Mouse (Mus musculus): ENCODE measurements around the gene Anxa5. TPM values are rescaled to one million over a fixed set of nuclear protein-coding genes. Genes with fewer than 3 reads are reported as not detected.
A peak's percentile ranks its signal among the peaks of the same experiment; 100 is the strongest.

Gene Anxa5
- total RNA-seq, 2 experiments from 2014 or later = 136 to 138 TPM

GRCm38 (mm10) chr3:36455566-36455965 lies 20.1 kb downstream of the Anxa5 start:
- DNase-seq (ENCODE audit: low spot score) = no peak
- intact Hi-C loops (cut with DNase I) = loop anchor here (2.0 kb wide), 1 partner anchor 15 kb away; no protein-coding TSS in a partner anchor

GRCm38 (mm10) chr3:36455124-36455523 lies 20.6 kb downstream of the Anxa5 start:
- DNase-seq (ENCODE audit: low spot score) = no peak
- intact Hi-C loops (cut with DNase I) = loop anchor here (2.0 kb wide), 1 partner anchor 16 kb away; no protein-coding TSS in a partner anchor

- DNase-seq (ENCODE audit: low spot score) = no peak
Measured at GRCm38 (mm10) chr3:36452502-36452901, 23.2 kb downstream of the Anxa5 start.

GRCm38 (mm10) chr3:36449292-36450165 lies 26.2 kb downstream of the Anxa5 start:
- intact Hi-C loops (cut with DNase I) = no loop called here
- peak; percentile 23 for DNase-seq (ENCODE audit: low spot score)

More at GRCm38 (mm10) chr3:36452502-36452901, 23.2 kb downstream of the Anxa5 start:
- intact Hi-C loops (cut with DNase I) = no loop called here

GRCm38 (mm10) chr3:36446918-36447317 lies 28.8 kb downstream of the Anxa5 start:
- DNase-seq (ENCODE audit: low spot score) = no peak
- intact Hi-C loops (cut with DNase I) = no loop called here

GRCm38 (mm10) chr3:36446506-36446905 lies 29.2 kb downstream of the Anxa5 start:
- DNase-seq (ENCODE audit: low spot score) = no peak

GRCm38 (mm10) chr3:36446041-36446440 lies 29.7 kb downstream of the Anxa5 start:
- DNase-seq (ENCODE audit: low spot score) = no peak
- intact Hi-C loops (cut with DNase I) = no loop called here

More at GRCm38 (mm10) chr3:36446506-36446905, 29.2 kb downstream of the Anxa5 start:
- intact Hi-C loops (cut with DNase I) = no loop called here

- intact Hi-C loops (cut with DNase I) = loop anchor here (1.0 to 2.0 kb wide), 2 partner anchors 53 to 262 kb away; no protein-coding TSS in a partner anchor
- DNase-seq (ENCODE audit: low spot score) = no peak
Measured at GRCm38 (mm10) chr3:36442426-36442825, 33.3 kb downstream of the Anxa5 start.

GRCm38 (mm10) chr3:36440280-36440679 lies 35.4 kb downstream of the Anxa5 start:
- no peak for DNase-seq (ENCODE audit: low spot score)
- intact Hi-C loops (cut with DNase I) = no loop called here

GRCm38 (mm10) chr3:36430360-36430759 lies 45.3 kb downstream of the Anxa5 start:
- intact Hi-C loops (cut with DNase I) = no loop called here
- DNase-seq (ENCODE audit: low spot score) = no peak

GRCm38 (mm10) chr3:36427386-36427785 lies 48.3 kb downstream of the Anxa5 start:
- intact Hi-C loops (cut with DNase I) = no loop called here
- no peak for DNase-seq (ENCODE audit: low spot score)

GRCm38 (mm10) chr3:36409456-36409855 lies 66.2 kb downstream of the Anxa5 start:
- intact Hi-C loops (cut with DNase I) = no loop called here
- no peak for DNase-seq (ENCODE audit: low spot score)

GRCm38 (mm10) chr3:36406967-36407366 lies 68.7 kb downstream of the Anxa5 start:
- DNase-seq (ENCODE audit: low spot score) = no peak
- intact Hi-C loops (cut with DNase I) = no loop called here

- peak; percentile 18 for DNase-seq (ENCODE audit: low spot score)
- intact Hi-C loops (cut with DNase I) = no loop called here
Measured at GRCm38 (mm10) chr3:36406340-36406739, 69.4 kb downstream of the Anxa5 start.

- intact Hi-C loops (cut with DNase I) = no loop called here
- no peak for DNase-seq (ENCODE audit: low spot score)
Measured at GRCm38 (mm10) chr3:36401900-36402299, 73.8 kb downstream of the Anxa5 start.

- DNase-seq (ENCODE audit: low spot score) = no peak
- intact Hi-C loops (cut with DNase I) = no loop called here
Measured at GRCm38 (mm10) chr3:36400657-36401056, 75.0 kb downstream of the Anxa5 start.

Small RNA genes lying within 50 kb of the gene (microRNA-seq; reads per million reads assigned to microRNA genes)
- gene Mir7009 = not detected

Other genes starting within 250 kb of the Anxa5 start
- under 1 TPM in 1 of 2 experiments, not detected in 1; 0.31 TPM for gene 1810062G17Rik, start within 50 bp of the Anxa5 start, total RNA-seq (2021)
- gene Gm11549, start 45.9 kb upstream of the Anxa5 start, total RNA-seq (2021) = not detected
- gene Exosc9, start 76.7 kb upstream of the Anxa5 start, total RNA-seq (2021) = 10 to 100 TPM; 19.4 to 20.1 TPM
- 1 to 10 TPM; 1.3 to 1.6 TPM for gene Ccna2, start 96.3 kb upstream of the Anxa5 start, total RNA-seq (2021)
- 1 to 10 TPM; 5.2 to 6.2 TPM for gene Bbs7, start 137.6 kb upstream of the Anxa5 start, total RNA-seq (2021)
- 1 to 10 TPM; 7.2 to 7.4 TPM for gene Trpc3, start 214.3 kb upstream of the Anxa5 start, total RNA-seq (2021)

All from heart, postnatal 25 days (tissue).